Mouse (Mus musculus) G1E (cell line): ENCODE measurements around the gene Tnfsf9. TPM values are rescaled to one million over a fixed set of nuclear protein-coding genes. Genes with fewer than 3 reads are reported as not detected.

Experiments
- ATAC-seq: 2 replicates; pipeline ENCODE4 v1.8.0; 2016; ENCODE audit warnings: mild to moderate bottlenecking; ENCODE audit not compliant: insufficient number of reproducible peaks, poor library complexity, low FRiP score, severe bottlenecking; ENCODE audit errors: extremely low read depth
- DNase-seq: peaks from one replicate; pipeline ENCODE4 v3.0.0; 2012; ENCODE audit warnings: low spot score
- H3K27me3 ChIP-seq: 2 replicates; pipeline ENCODE4 v1.6.1; 2012; ENCODE audit warnings: mild to moderate bottlenecking, low read length, inconsistent platforms; ENCODE audit not compliant: insufficient read depth
- H3K36me3 ChIP-seq: replicated peaks from 2 replicates; pipeline ENCODE3; 2012; ENCODE audit warnings: mild to moderate bottlenecking, inconsistent platforms
- H3K4me1 ChIP-seq: 2 replicates; pipeline ENCODE4 v1.6.1; 2012; ENCODE audit warnings: low read depth, low read length, inconsistent platforms, mixed read lengths; ENCODE audit not compliant: insufficient read depth
- H3K4me3 ChIP-seq: 2 replicates; pipeline ENCODE4 v1.5.1; 2012; ENCODE audit warnings: low read depth, mild to moderate bottlenecking, inconsistent platforms, low read length, moderate library complexity, mixed read lengths
- H3K9me3 ChIP-seq: replicated peaks from 2 replicates; pipeline ENCODE4 v1.6.1; 2012; ENCODE audit warnings: inconsistent platforms
- CTCF ChIP-seq: IDR thresholded peaks from 2 replicates; pipeline ENCODE4 v1.5.1; 2012; ENCODE audit warnings: low read depth, low read length, inconsistent platforms, mixed read lengths
- GATA1 ChIP-seq: IDR thresholded peaks from 2 replicates; pipeline ENCODE4 v1.6.1; 2012; ENCODE audit warnings: borderline replicate concordance, low read length, inconsistent platforms, mixed read lengths
- GATA2 ChIP-seq: IDR thresholded peaks from 2 replicates; pipeline ENCODE4 v1.6.1; 2012; ENCODE audit warnings: low read depth, low read length, inconsistent platforms, borderline replicate concordance
- POLR2AphosphoS5 ChIP-seq: IDR thresholded peaks from 2 replicates; pipeline ENCODE4 v1.6.1; 2012; ENCODE audit warnings: low read depth, low read length, inconsistent platforms; ENCODE audit not compliant: insufficient replicate concordance
- TAL1 ChIP-seq: conservative IDR thresholded peaks from 2 replicates; pipeline ENCODE4 v1.6.1; 2012; ENCODE audit warnings: low read depth, low read length, inconsistent platforms, mixed read lengths
- polyA plus RNA-seq: library from polyadenylated mRNA; stranded (reverse); fragments of >175 nt; gene quantifications from 2 replicates; pipeline ENCODE4 v1.2.3, GENCODE M21; 2012
- total RNA-seq, 2 experiments: library from RNA; stranded (forward) in 1 of 2; stranded (reverse) in 1 of 2; fragments of 200-1000 nt in 1 of 2; fragments of >200 nt in 1 of 2; fragmentation: Nextera tagmentation in 1 of 2; gene quantifications; 2 replicates each; pipeline ENCODE4 v1.2.3; 2014 to 2017

Tnfsf9 gene
- 2.3 and 4.4 TPM in 2 replicates for total RNA-seq (2014; fragmentation: Nextera tagmentation)
- total RNA-seq (2017) = 9.0 and 10.4 TPM in 2 replicates
- 6.6 and 9.2 TPM in 2 replicates for polyA plus RNA-seq

DNA sequence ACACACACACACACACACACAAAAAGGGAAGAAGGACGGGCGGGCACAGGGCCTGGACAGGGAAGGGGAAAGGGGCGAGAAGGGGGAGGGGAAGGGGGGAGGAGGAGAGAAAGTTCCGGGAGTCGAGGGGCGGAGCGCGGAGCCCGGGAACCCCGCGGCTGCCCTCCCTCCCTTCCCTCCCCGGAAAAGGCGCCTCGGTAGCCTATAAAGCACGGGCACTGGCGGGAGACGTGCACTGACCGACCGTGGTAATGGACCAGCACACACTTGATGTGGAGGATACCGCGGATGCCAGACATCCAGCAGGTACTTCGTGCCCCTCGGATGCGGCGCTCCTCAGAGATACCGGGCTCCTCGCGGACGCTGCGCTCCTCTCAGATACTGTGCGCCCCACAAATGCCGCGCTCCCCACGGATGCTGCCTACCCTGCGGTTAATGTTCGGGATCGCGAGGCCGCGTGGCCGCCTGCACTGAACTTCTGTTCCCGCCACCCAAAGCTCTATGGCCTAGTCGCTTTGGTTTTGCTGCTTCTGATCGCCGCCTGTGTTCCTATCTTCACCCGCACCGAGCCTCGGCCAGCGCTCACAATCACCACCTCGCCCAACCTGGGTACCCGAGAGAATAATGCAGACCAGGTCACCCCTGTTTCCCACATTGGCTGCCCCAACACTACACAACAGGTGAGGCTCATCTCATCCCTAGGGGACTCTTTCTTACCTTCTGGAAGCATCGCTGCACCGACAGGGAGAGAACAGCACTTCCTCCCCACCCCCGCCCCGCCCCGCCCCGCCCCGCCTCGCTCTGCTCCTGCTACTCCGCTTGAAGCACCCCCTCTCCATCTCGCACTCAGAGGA lies at the start of gene Tnfsf9:
TSS of gene Tnfsf9 (plus strand) at position 145 of the 854 bp plus-strand sequence.
- peak within 1 kb of the TSS; percentile 87 for H3K4me3 ChIP-seq
- no peaks in the 10 kb centered on the region for H3K27me3 ChIP-seq
- H3K9me3 ChIP-seq = no peaks in the 10 kb centered on the region
- peaks cover 84% of the 10 kb centered on the region for H3K4me1 ChIP-seq
- ATAC-seq = peak; percentile 47; the same call in 1 of the 2 replicates
- peaks cover 61% of the 10 kb centered on the region for H3K36me3 ChIP-seq
- peak; percentile 65 for DNase-seq
- TF ChIP-seq TAL1 = no peak
- 0 out of 2 replicates have a peak, but pooled peaks have one; percentile 68 for TF ChIP-seq POLR2AphosphoS5
- no peak for TF ChIP-seq GATA1
- TF ChIP-seq GATA2 = no peak
- TF ChIP-seq CTCF = no peak

GRCm38 (mm10) chr17:57056246-57056645 lies 48.9 kb upstream of the Tnfsf9 start:
- DNase-seq (no peak), ATAC-seq (no peak)
- H3K4me3 ChIP-seq = no peak overlapping the region
- H3K4me1 ChIP-seq = peaks cover 28% of the 10 kb centered on the region
- peaks cover 19% of the 10 kb centered on the region for H3K36me3 ChIP-seq
- no peaks in the 10 kb centered on the region for H3K9me3 ChIP-seq
- H3K27me3 ChIP-seq = peaks cover 35% of the 10 kb centered on the region
- no peak for TF ChIP-seq GATA2
- no peak for TF ChIP-seq TAL1
- no peak for TF ChIP-seq GATA1
- no peak for TF ChIP-seq POLR2AphosphoS5
- no peak for TF ChIP-seq CTCF

- peaks cover 41% of the 10 kb centered on the region for H3K4me1 ChIP-seq
- no peaks in the 10 kb centered on the region for H3K9me3 ChIP-seq
- peak within 1 kb of the TSS; percentile 74 for H3K4me3 ChIP-seq
- H3K36me3 ChIP-seq = peaks cover 6% of the 10 kb centered on the region
- TF ChIP-seq TAL1 (no peak), GATA1 (no peak), CTCF (no peak), POLR2AphosphoS5 (no peak), GATA2 (no peak)
- DNase-seq (no peak), ATAC-seq (no peak)
- peaks cover 57% of the 10 kb centered on the region for H3K27me3 ChIP-seq
Observed at GRCm38 (mm10) chr17:57058891-57059485, 46.1 kb upstream of the Tnfsf9 start, which contains the start of gene Crb3. Gene Crb3 (plus strand): TSS chr17:57059105.

GRCm38 (mm10) chr17:57059486-57059977 lies 45.6 kb upstream of the Tnfsf9 start, which contains the start of gene Slc25a23:
Gene Slc25a23 (minus strand): TSS chr17:57059863.
- TF ChIP-seq CTCF (no peak), GATA1 (no peak), GATA2 (no peak), POLR2AphosphoS5 (no peak), TAL1 (no peak)
- peaks cover 59% of the 10 kb centered on the region for H3K27me3 ChIP-seq
- peaks cover 2% of the 10 kb centered on the region for H3K36me3 ChIP-seq
- peaks cover 41% of the 10 kb centered on the region for H3K4me1 ChIP-seq
- DNase-seq = peak; percentile 49
- no peaks in the 10 kb centered on the region for H3K9me3 ChIP-seq
- no peak for ATAC-seq
- peak within 1 kb of the TSS; percentile 74 for H3K4me3 ChIP-seq

DNA sequence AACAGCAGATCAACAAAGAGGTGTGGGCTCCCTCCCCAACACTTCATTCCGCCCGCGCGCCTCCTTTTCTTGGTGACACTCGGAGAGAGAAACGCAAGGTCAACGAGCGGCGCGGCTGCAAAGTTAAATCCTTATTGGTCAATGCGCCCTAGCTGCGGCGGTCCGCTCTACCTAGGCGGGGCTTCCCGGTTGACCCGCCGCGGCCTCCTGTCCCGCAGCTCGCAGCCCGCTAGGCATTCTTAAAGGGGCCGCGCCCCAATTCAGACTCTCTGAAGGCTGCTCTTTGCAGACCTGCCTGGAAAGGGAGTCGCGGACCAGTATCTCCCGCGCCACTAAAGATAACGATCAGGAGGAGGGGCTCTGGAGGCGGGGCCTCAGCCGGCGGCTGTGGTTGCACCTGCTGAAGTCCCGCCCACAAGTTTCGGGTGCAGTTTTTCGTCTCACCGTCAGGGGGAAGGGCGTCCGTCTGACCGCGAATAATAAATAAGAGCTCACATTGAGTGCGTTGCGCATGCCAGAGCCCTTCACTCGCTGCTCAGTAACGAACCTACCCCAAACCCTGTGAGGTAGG lies 44.8 kb upstream of the Tnfsf9 start:
- H3K4me1 ChIP-seq = peaks cover 46% of the 10 kb centered on the region
- ATAC-seq = peak; percentile 81
- peaks cover 64% of the 10 kb centered on the region for H3K27me3 ChIP-seq
- H3K9me3 ChIP-seq = no peaks in the 10 kb centered on the region
- peaks cover 2% of the 10 kb centered on the region for H3K36me3 ChIP-seq
- no peak for TF ChIP-seq POLR2AphosphoS5
- peak; percentile 85; the same call in 1 of the 2 replicates for TF ChIP-seq GATA2
- peak; percentile 52 for TF ChIP-seq CTCF
- H3K4me3 ChIP-seq = peak overlapping the region; percentile 74
- peak; percentile 88 for DNase-seq

DNA sequence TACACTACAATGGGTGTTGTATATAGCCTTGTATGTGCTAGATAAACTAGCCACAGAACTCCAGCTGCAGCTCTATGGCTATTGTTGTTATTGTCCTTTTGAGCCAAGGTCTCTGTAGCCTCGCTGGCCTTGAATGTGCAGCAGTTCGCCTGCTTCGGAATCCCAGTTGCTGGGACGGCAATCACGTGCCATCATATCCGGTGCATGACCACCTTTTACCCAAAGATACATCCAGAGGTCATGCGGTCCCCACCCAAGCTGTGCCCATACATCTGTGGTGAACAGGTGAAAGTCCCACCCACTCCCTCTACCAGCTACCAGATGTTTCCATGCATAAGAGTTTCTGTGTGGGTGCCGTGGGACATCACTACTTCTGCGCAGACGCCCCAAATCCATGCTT lies 44.1 kb upstream of the Tnfsf9 start:
- H3K27me3 ChIP-seq = peaks cover 64% of the 10 kb centered on the region
- H3K9me3 ChIP-seq = no peaks in the 10 kb centered on the region
- H3K4me3 ChIP-seq = no peak overlapping the region; the same call in 1 of the 2 replicates
- peaks cover 49% of the 10 kb centered on the region for H3K4me1 ChIP-seq
- TF ChIP-seq GATA1 (no peak), GATA2 (no peak), POLR2AphosphoS5 (no peak), TAL1 (no peak), CTCF (no peak)
- no peak for ATAC-seq
- H3K36me3 ChIP-seq = no peaks in the 10 kb centered on the region
- DNase-seq = no peak
